Mouse (Mus musculus) CH12.LX (cell line): ENCODE data around the gene Pcna. TPM values are rescaled to one million over a fixed set of nuclear protein-coding genes. Genes with fewer than 3 reads are reported as not detected.

ENCODE experiments used
- DNase-seq: peaks from one replicate; pipeline ENCODE4 v3.0.0-alpha.2; 2013; ENCODE audit errors: extremely low read depth
- H3K27ac ChIP-seq: 2 replicates; pipeline ENCODE4 v1.5.1; 2012; ENCODE audit warnings: low read depth, mild to moderate bottlenecking, control low read depth, moderate library complexity; ENCODE audit not compliant: insufficient read depth
- H3K27me3 ChIP-seq: replicated peaks from 2 replicates; pipeline ENCODE3; 2012; ENCODE audit warnings: inconsistent platforms
- H3K36me3 ChIP-seq, 2 experiments: replicated peaks in 1 of 2; 2 replicates each; pipeline versions ENCODE3 to v1.6.1; 2012; ENCODE audit warnings: inconsistent platforms in 1 of 2, low read length in 1 of 2, mild to moderate bottlenecking in 1 of 2, mixed read lengths in 1 of 2, moderate library complexity in 1 of 2; ENCODE audit not compliant: control insufficient read depth in 1 of 2, insufficient read depth in 1 of 2
- H3K4me1 ChIP-seq, 2 experiments: 2 replicates each; pipeline ENCODE4 v1.6.1; 2012; ENCODE audit warnings: inconsistent platforms in 1 of 2, moderate library complexity in 1 of 2; ENCODE audit not compliant: insufficient read depth in 2 of 2, control insufficient read depth in 1 of 2
- H3K4me2 ChIP-seq: 2 replicates; pipeline ENCODE4 v1.6.1; 2012; ENCODE audit warnings: low read depth, mild to moderate bottlenecking, control low read depth; ENCODE audit not compliant: poor library complexity, insufficient read depth, severe bottlenecking
- H3K4me3 ChIP-seq, 3 experiments: fragments of 150-350 bp in 1 of 3; sonication (generic) in 1 of 3; replicated peaks in 1 of 3; 2 replicates each; pipeline versions ENCODE3 to v1.5.1; 2011 to 2012; ENCODE audit warnings: low read depth in 2 of 3, low read length in 2 of 3, mild to moderate bottlenecking in 2 of 3, moderate library complexity in 2 of 3, control low read depth in 1 of 3, improper control_type of control experiment in 1 of 3, inconsistent platforms in 1 of 3, mixed read lengths in 1 of 3; ENCODE audit not compliant: poor library complexity in 1 of 3
- H3K79me2 ChIP-seq: replicated peaks from 2 replicates; pipeline ENCODE4 v1.6.1; 2012; ENCODE audit warnings: mild to moderate bottlenecking, moderate library complexity; ENCODE audit not compliant: control insufficient read depth, poor library complexity, insufficient read depth, severe bottlenecking; ENCODE audit errors: extremely low read depth
- H3K9ac ChIP-seq: 2 replicates; pipeline ENCODE4 v1.6.1; 2012; ENCODE audit warnings: low read depth, mild to moderate bottlenecking, control low read depth, moderate library complexity; ENCODE audit not compliant: insufficient read depth
- H3K9me3 ChIP-seq: replicated peaks from 2 replicates; pipeline ENCODE3; 2012; ENCODE audit warnings: low read length, inconsistent platforms, mixed read lengths
- BHLHE40 ChIP-seq: IDR thresholded peaks from 2 replicates; pipeline ENCODE4 v1.6.1; 2011; ENCODE audit warnings: mild to moderate bottlenecking, low read depth, low read length, improper control_type of control experiment
- CHD1 ChIP-seq: IDR thresholded peaks from 2 replicates; pipeline ENCODE4 v1.6.1; 2012; ENCODE audit warnings: low read depth, low read length, improper control_type of control experiment, inconsistent platforms
- CHD2 ChIP-seq: IDR thresholded peaks from 2 replicates; pipeline ENCODE4 v1.6.1; 2011; ENCODE audit warnings: low read length, improper control_type of control experiment
- E2F4 ChIP-seq: IDR thresholded peaks from 2 replicates; pipeline ENCODE4 v1.6.1; 2011; ENCODE audit warnings: low read depth, low read length, improper control_type of control experiment; ENCODE audit not compliant: insufficient replicate concordance
- ELF1 ChIP-seq: IDR thresholded peaks from 2 replicates; pipeline ENCODE4 v1.6.1; 2014; ENCODE audit warnings: low read depth, mild to moderate bottlenecking, inconsistent platforms, low read length, improper control_type of control experiment
- EP300 ChIP-seq: IDR thresholded peaks from 2 replicates; pipeline ENCODE4 v1.6.1; 2011; ENCODE audit warnings: low read length, improper control_type of control experiment
- JUND ChIP-seq: conservative IDR thresholded peaks from 2 replicates; pipeline ENCODE4 v1.6.1; 2011; ENCODE audit warnings: low read depth, low read length, improper control_type of control experiment
- KAT2A ChIP-seq: IDR thresholded peaks from 2 replicates; pipeline ENCODE4 v1.6.1; 2012; ENCODE audit warnings: low read length, improper control_type of control experiment, inconsistent platforms; ENCODE audit not compliant: insufficient replicate concordance
- MAFK ChIP-seq: IDR thresholded peaks from 2 replicates; pipeline ENCODE4 v1.6.1; 2011; ENCODE audit warnings: low read length, improper control_type of control experiment; ENCODE audit not compliant: insufficient replicate concordance
- MAX ChIP-seq: IDR thresholded peaks from 2 replicates; pipeline ENCODE4 v1.6.1; 2011; ENCODE audit warnings: low read length, improper control_type of control experiment
- MAZ ChIP-seq: IDR thresholded peaks from 2 replicates; pipeline ENCODE4 v1.6.1; 2012; ENCODE audit warnings: low read depth, mild to moderate bottlenecking, inconsistent platforms, low read length, improper control_type of control experiment, moderate library complexity
- MXI1 ChIP-seq: IDR thresholded peaks from 2 replicates; pipeline ENCODE4 v1.6.1; 2011; ENCODE audit warnings: mild to moderate bottlenecking, low read depth, low read length, improper control_type of control experiment
- NRF1 ChIP-seq: IDR thresholded peaks from 2 replicates; pipeline ENCODE4 v1.6.1; 2014; ENCODE audit warnings: low read depth, mild to moderate bottlenecking, inconsistent platforms, low read length, improper control_type of control experiment, moderate library complexity
- POLR2A ChIP-seq: IDR thresholded peaks from 2 replicates; pipeline ENCODE4 v1.6.1; 2011; ENCODE audit warnings: low read depth, mild to moderate bottlenecking, improper control_type of control experiment, low read length
- POLR2AphosphoS2 ChIP-seq: IDR thresholded peaks from 2 replicates; pipeline ENCODE4 v1.6.1; 2011; ENCODE audit warnings: low read depth, low read length, improper control_type of control experiment
- RAD21 ChIP-seq: IDR thresholded peaks from 2 replicates; pipeline ENCODE4 v1.6.1; 2011; ENCODE audit warnings: low read depth, mild to moderate bottlenecking, low read length, improper control_type of control experiment, moderate library complexity
- RCOR1 ChIP-seq: conservative IDR thresholded peaks from 2 replicates; pipeline ENCODE4 v1.6.1; 2012; ENCODE audit warnings: low read depth, mild to moderate bottlenecking, inconsistent platforms, low read length, improper control_type of control experiment
- SIN3A ChIP-seq: IDR thresholded peaks from 2 replicates; pipeline ENCODE4 v1.6.1; 2012; ENCODE audit warnings: low read length, improper control_type of control experiment, inconsistent platforms
- SMC3 ChIP-seq: IDR thresholded peaks from 2 replicates; pipeline ENCODE4 v1.6.1; 2011; ENCODE audit warnings: low read depth, low read length, improper control_type of control experiment
- TCF12 ChIP-seq: IDR thresholded peaks from 2 replicates; pipeline ENCODE4 v1.6.1; 2014; ENCODE audit warnings: low read depth, mild to moderate bottlenecking, inconsistent platforms, low read length, improper control_type of control experiment
- USF2 ChIP-seq: conservative IDR thresholded peaks from 2 replicates; pipeline ENCODE4 v1.6.1; 2011; ENCODE audit warnings: low read depth, low read length, improper control_type of control experiment
- ZKSCAN1 ChIP-seq: IDR thresholded peaks from 2 replicates; pipeline ENCODE4 v1.6.1; 2012; ENCODE audit warnings: low read depth, inconsistent platforms, low read length, improper control_type of control experiment, borderline replicate concordance
- ZMIZ1 ChIP-seq: IDR thresholded peaks from 2 replicates; pipeline ENCODE4 v1.6.1; 2012; ENCODE audit warnings: low read depth, mild to moderate bottlenecking, inconsistent platforms, low read length, improper control_type of control experiment
- ZNF384 ChIP-seq: IDR thresholded peaks from 2 replicates; pipeline ENCODE4 v1.6.1; 2012; ENCODE audit warnings: low read depth, low read length, improper control_type of control experiment, inconsistent platforms
- dilution Hi-C: fragments of 300-500 bp; cut with MboI; formaldehyde crosslinking; loops from 2 replicates; pipeline ENCODE4 v1.14.3; 2020; ENCODE audit warnings: low sequenced_read_pairs; ENCODE audit not compliant: extremely low pct_unique_long_range_greater_than_20kb, extremely low pct_ligation_motif_present
- in situ Hi-C: fragments of 300-500 bp; cut with MboI; formaldehyde crosslinking; loops from 3 replicates; pipeline ENCODE4 v1.14.3; 2019; ENCODE audit warnings: low sequenced_read_pairs, low pct_ligation_motif_present, low pct_unique_long_range_greater_than_20kb, mixed read lengths
- polyA plus RNA-seq: library from polyadenylated mRNA; unstranded; fragments of >175 nt; gene quantifications from 2 replicates; pipeline ENCODE4 v1.2.1, GENCODE M21; 2012; ENCODE audit warnings: low read depth; ENCODE audit not compliant: insufficient read length
- total RNA-seq, 2 experiments: library from RNA; depleted of rRNA; stranded (reverse); fragments of 300-350 nt in 1 of 2; fragments of >200 nt in 1 of 2; gene quantifications; 2 replicates each; pipeline ENCODE4 v1.2.3; 2012 to 2014

Pcna gene
- total and polyA plus RNA-seq, 3 experiments, result 354 to 839 (median 550) TPM

GRCm38 (mm10) chr2:132235975-132236374, 17.1 kb downstream of the Pcna start:
- H3K9ac ChIP-seq, result no peak overlapping the region
- in situ Hi-C loops, result no loop called here
- no peak for DNase-seq
- H3K27me3 ChIP-seq, result no peaks in the 10 kb centered on the region
- no peak overlapping the region for H3K4me2 ChIP-seq
- no peak overlapping the region for H3K4me3 ChIP-seq
- peaks cover 4 to 21% of the 10 kb centered on the region in 2 experiments for H3K36me3 ChIP-seq
- H3K9me3 ChIP-seq, result no peaks in the 10 kb centered on the region
- TF ChIP-seq TCF12 (no peak), MAX (no peak), ZKSCAN1 (no peak), EP300 (no peak), MXI1 (no peak), ZMIZ1 (no peak), SIN3A (no peak), ELF1 (no peak), USF2 (no peak), SMC3 (no peak), BHLHE40 (no peak), RCOR1 (no peak), POLR2AphosphoS2 (no peak), CHD2 (no peak), JUND (no peak), CHD1 (no peak), MAZ (no peak), ZNF384 (no peak)
- no peak overlapping the region for H3K27ac ChIP-seq
- peaks cover 7 to 8% of the 10 kb centered on the region in 2 experiments; a peak in 3 of 4 replicates for H3K4me1 ChIP-seq
- H3K79me2 ChIP-seq, result no peaks in the 10 kb centered on the region
- dilution Hi-C loops, result no loop called here

GRCm38 (mm10) chr2:132235291-132235690, 17.8 kb downstream of the Pcna start:
- H3K4me2 ChIP-seq, result no peak overlapping the region
- H3K36me3 ChIP-seq, result peaks cover 4 to 17% of the 10 kb centered on the region in 2 experiments
- no peak overlapping the region for H3K9ac ChIP-seq
- no peaks in the 10 kb centered on the region for H3K27me3 ChIP-seq
- peaks cover 7 to 8% of the 10 kb centered on the region in 2 experiments; a peak in 3 of 4 replicates for H3K4me1 ChIP-seq
- H3K9me3 ChIP-seq, result no peaks in the 10 kb centered on the region
- H3K79me2 ChIP-seq, result no peaks in the 10 kb centered on the region
- TF ChIP-seq E2F4 (no peak), USF2 (no peak), MXI1 (no peak), NRF1 (no peak), POLR2AphosphoS2 (no peak), RAD21 (no peak), ELF1 (no peak), SIN3A (no peak), MAFK (no peak), POLR2A (no peak), BHLHE40 (no peak), ZKSCAN1 (no peak), SMC3 (no peak), EP300 (no peak), KAT2A (no peak), CHD2 (no peak)
- TF ChIP-seq, all 38 proteins: peak for 0
- dilution Hi-C loops, result no loop called here
- no peak overlapping the region for H3K4me3 ChIP-seq
- H3K27ac ChIP-seq, result no peak overlapping the region
- in situ Hi-C loops, result no loop called here
- no peak for DNase-seq
